Mouse (Mus musculus): ENCODE measurements at regions not wholly inside any gene's neighbourhood (a gene's known extent, or its start where the extent isn't known, plus 50 kb on each side); places are given as distances from the start of the nearest gene placed in this dataset.

- no peak for DNase-seq (ENCODE audit: low read depth)
Observed at GRCm38 (mm10) chr9:87453261-87453660, 197.9 kb upstream of the Cep162 start.

DNA sequence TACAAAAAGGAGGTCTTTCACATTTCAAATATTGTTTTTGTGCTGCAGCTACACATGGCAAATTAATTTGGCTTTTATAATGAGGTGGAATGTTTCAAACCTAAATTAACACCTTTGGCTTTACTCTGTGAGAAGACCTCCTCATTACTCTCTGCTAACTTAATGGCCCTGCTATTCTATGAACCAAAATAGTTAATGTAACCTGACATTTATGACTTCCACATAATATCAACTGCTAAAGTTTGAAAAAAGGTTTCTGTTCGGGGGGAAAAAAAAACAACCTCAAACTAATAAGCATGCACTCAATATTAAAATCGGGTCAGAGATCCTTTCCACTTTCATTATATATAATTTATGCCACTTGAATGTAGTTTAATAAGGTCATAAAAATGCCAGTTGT lies 197.2 kb upstream of the Cep162 start:
- DNase-seq (ENCODE audit: low read depth): no peak

DNA sequence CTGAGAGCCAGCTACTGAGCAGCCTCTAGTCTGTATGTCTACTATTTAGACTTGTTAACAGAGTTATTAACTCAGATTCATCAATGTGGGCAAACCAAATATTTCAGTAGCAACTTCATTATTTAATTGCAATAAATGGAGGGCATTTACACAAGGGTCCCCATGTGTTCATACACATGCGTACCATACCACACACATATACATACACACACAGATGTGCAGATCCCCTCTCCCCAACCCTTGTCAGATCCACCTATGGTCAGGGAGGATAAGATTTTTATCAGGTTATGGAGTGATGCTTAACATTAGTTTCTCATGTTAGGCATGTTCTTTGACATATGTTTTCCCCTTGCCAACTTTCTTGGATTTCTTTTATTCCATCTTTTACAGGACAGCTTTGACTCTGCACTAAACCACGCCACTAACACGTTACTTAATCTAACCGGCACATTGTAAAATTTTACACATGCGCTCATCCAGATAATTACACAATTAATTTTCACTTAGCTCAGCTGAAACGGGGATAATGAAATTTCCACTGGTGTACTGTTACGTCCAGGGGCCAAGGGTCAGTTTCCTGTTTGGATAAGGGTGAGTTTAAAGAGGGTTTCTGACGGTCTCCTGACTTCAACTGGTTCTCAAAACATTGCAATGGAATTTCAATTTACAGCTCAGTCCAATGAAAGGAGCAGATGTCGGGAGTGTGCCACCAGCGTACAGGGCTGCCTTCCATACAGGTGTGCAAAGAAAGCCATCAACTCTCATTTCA lies 188.3 kb upstream of the Cep162 start:
- DNase-seq (ENCODE audit: low read depth): no peak

DNA sequence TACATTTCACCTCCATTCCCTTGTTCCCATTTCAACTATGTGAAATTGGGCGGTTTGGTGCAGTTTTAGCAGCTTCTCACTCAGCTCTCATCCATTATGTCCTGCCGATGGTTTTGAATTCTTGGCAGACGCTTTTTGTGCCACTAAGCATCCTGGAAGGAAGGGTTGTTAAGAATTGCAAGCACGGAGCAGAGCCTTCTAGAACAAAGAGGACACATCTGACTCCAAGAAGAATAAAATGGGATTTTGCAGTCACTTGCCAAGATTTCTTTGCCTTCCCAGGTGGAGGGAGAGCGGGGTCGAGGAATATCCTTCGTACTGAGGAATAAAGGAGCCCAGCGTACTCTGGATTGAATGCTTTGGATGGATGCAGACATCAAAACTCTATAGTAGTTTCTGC lies 176.7 kb upstream of the Cep162 start:
- DNase-seq (ENCODE audit: low read depth): no peak

DNA sequence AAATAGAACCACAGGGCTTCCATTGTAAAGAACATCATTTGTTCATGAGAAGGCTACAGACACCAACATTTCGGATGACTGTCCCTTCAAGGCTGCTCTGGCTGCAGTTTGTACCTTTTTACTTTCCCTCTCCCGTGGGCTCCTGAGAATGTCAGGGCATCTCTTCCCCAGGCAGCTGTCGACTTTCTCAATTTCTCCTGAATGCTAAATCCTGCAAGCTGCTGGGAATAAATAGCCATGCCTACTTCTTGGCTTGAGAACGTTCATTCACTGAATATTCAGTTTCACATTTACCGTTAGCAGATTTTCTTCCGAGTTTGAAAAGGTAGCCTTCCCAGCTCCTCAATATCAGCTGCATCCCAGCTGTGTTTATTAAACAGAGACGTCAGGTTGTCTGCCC lies 176.2 kb upstream of the Cep162 start:
- DNase-seq (ENCODE audit: low read depth): no peak

- DNase-seq (ENCODE audit: low read depth): peak; percentile 45
Observed at GRCm38 (mm10) chr9:87425201-87425600, 169.9 kb upstream of the Cep162 start.

GRCm38 (mm10) chr9:87421175-87421574 lies 165.8 kb upstream of the Cep162 start:
- no peak for DNase-seq (ENCODE audit: low read depth)

DNA sequence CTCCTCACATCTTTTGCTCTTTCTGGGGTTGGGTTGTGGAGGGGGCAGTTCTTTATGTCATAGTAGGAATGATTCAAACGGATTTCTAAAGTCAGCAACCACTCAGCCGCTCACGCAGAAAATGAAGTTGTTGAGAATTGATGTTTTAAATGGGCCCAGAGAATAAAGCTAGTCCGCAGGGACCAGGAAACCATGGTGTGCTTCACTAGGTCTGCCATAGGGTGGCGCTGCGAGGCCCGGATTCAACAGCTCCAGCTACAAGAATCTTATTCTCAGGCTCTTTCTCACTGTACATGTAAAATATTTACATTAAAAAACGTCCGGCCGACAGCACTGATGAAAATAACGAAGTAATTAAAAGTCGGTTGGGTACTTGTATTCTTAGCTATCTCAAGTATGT lies 164.0 kb upstream of the Cep162 start:
- peak; percentile 12 for DNase-seq (ENCODE audit: low read depth)

- no peak for DNase-seq (ENCODE audit: low read depth)
Observed at GRCm38 (mm10) chr9:87412894-87413293, 157.6 kb upstream of the Cep162 start.

GRCm38 (mm10) chr9:87411044-87411443 lies 155.7 kb upstream of the Cep162 start:
- no peak for DNase-seq (ENCODE audit: low read depth)

DNA sequence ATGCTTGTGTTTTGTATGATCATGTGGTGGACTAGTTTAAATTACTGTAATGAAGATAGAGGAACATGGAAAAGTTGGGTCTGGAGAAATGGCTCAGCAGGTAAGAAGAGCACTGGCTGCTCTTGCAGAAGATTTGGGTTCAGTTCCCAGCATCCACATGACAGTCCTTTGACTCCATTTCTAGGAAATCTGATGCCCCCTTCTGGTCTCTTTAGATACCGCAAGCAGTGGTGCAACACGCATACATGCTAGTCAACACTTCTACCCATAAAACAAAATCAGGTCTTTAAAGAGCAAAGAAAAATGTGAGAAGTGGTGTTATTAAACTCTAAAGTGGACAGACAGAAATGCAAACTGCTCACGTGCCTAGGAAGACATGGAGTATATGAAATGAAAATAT lies 154.4 kb upstream of the Cep162 start:
- DNase-seq (ENCODE audit: low read depth): no peak

- DNase-seq (ENCODE audit: low read depth): no peak
Observed at GRCm38 (mm10) chr9:87408805-87409204, 153.5 kb upstream of the Cep162 start.

DNA sequence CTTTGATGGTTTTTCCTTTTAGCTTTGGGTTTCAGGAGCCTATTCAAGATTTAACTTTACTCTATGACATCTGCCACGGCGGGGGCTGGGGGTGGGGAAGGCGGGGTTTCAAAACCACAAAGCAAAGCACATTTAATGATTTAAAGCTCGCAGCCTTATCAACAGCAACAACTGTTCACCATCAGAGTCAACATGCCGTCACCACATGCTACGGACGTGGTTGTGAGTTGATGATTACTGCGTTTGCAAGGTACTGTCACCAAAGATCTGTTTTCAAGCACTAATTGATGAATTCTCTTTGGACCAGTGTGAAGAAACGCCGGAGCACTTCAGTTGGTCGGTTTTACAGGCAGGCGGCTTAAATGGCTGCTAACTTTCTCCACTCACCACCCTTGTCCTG lies 151.1 kb upstream of the Cep162 start:
- no peak for DNase-seq (ENCODE audit: low read depth)

DNA sequence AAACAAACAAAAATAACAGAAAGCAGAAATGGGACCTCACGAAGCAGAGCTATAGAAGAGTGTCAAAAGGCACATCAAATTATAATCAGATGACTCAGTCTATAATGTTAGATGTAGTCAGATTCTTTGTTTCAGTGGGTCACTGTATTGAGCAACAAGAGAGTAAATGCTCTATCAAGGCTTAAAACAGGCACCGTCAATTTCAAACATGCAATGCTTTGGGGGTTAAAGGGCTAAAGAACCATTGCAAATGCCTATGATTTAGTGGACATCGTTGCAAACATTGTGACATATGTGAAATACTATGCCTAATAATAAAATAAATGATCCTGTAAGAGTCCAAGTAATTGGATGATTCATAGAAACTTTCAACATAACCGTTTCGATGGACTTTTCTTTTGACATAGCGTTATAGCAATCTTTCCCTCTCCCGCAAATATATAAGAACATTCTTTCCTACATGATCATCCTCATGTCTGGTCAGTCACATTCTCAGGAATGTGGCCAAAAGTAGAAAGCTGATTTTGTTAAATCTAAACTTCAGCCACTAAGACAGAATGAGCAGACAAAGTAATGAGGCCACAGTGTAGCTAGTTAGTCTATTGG lies 149.9 kb upstream of the Cep162 start:
- no peak for DNase-seq (ENCODE audit: low read depth)

GRCm38 (mm10) chr9:87402010-87402409 lies 146.7 kb upstream of the Cep162 start:
- DNase-seq (ENCODE audit: low read depth): no peak

- no peak for DNase-seq (ENCODE audit: low read depth)
Observed at GRCm38 (mm10) chr9:87387516-87387915, 132.2 kb upstream of the Cep162 start.

DNA sequence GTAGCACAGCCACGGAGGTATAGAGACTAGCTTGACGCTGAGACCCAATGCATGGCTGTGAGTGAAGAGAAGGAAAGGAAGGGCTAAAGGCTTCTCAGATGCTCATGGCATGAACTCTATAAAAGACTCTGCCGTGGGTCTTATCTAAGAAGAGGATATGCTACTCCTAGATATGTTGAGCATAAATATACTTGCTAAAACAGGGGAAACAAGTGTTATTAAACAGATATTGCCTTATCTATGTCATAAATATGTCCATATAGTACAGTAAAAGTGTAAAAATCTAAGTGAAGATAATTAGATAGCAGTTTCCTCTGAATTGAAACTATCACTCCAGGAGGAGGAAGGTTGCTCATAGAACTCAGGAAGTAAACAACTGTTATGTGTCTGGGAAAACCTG lies 128.2 kb upstream of the Cep162 start:
- no peak for DNase-seq (ENCODE audit: low read depth)

DNA sequence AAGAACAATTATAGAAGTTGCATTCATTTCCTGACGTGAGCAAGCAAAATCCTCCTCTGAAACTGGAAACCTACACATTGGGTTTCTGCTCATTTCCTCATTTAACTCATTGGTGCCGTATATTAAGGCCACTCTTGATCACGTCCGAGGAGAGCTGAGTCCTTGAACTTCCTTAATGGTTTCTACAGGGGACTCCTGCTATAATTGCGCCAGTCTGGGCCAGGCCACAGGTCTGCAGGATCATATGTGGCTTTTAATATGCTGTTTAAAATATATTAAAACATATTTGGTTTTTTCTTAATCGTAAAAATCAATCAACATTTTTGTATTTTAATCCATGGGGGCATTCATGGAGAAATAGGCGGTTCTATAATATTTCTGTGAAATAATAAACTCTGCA lies 122.6 kb upstream of the Cep162 start:
- DNase-seq (ENCODE audit: low read depth): no peak

DNA sequence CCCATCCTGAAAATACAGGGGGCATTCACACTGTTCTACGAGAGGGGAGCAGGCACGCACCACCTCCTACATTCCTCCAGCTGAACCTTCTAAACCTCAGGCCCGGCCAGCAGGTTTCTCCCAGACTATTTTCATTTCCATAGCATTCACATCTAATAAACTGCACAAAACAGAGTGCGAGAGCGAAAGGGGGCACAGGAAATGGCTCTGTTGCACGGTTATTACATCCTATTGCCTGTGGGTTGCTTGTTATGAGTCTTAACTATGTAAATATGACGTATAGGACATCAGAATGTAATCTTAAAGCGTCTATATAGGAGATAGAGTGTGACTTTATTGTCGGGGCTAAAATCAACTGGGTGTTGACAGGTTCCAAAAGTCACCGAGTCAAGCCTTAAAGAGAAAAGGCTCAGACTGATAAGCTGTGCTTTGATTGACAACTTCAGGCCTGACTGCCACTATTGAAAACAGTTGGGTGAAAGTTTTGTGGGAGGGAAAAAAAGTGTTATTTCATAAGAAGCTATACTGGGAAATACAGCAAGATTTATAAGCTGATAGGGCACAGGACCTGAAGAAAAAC lies 121.5 kb upstream of the Cep162 start:
- no peak for DNase-seq (ENCODE audit: low read depth)

- DNase-seq (ENCODE audit: low read depth): no peak
Observed at GRCm38 (mm10) chr9:87372251-87372905, 117.0 kb upstream of the Cep162 start.

- DNase-seq (ENCODE audit: low read depth): no peak
Observed at GRCm38 (mm10) chr9:87369059-87369458, 113.7 kb upstream of the Cep162 start.

GRCm38 (mm10) chr9:87347008-87347407 lies 91.7 kb upstream of the Cep162 start:
- DNase-seq (ENCODE audit: low read depth): no peak

DNA sequence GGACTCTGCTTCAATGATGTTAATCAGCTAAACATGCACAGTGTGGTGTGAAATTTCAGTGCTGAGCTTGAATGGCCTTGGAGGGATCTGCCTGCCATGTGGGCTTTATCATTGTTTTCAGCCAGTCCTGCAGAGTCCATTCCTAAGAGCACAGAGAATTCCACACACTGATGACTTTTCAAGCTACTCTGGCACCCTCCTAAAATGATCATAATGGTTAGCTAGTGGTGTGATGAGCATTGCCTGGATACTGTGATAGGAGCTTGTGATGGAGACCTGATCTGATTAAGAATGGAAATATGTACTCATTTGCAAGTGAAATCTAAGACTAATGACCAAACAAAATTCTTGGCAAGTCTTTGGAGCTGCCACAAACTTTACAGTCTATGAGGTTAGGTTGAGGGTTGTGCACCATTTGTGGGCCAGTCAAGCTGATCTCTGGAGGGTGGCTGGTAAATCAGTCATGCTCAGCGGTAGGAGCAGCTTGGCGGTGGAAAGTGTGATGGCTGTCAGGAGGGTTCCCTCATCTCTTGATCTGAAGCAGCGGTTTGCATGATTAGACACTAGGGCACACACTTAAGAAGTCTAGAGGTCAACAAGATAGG lies 91.0 kb upstream of the Cep162 start:
- no peak for DNase-seq (ENCODE audit: low read depth)

Data from 416B (cell line).